Mouse (Mus musculus) limb, embryonic 13.5 days (tissue): ENCODE data around the gene Ucn2. TPM values are rescaled to one million over a fixed set of nuclear protein-coding genes. Genes with fewer than 3 reads are reported as not detected.

Source experiments
- ATAC-seq: fragments of 200-750 bp; cut with Nextera tagmentation; 2 replicates; pipeline ENCODE4 v1.8.0; 2017; ENCODE audit warnings: low read depth, moderate number of reproducible peaks, moderate TSS enrichment; ENCODE audit not compliant: low FRiP score
- H3K27ac ChIP-seq: fragments of 300-500 bp; sonication (generic); 2 replicates; pipeline ENCODE4 v1.5.1; 2015; ENCODE audit warnings: inconsistent platforms, mild to moderate bottlenecking, moderate library complexity
- H3K27me3 ChIP-seq: fragments of 300-500 bp; sonication (generic); 2 replicates; pipeline ENCODE4 v1.6.1; 2015; ENCODE audit warnings: mild to moderate bottlenecking, inconsistent platforms
- H3K36me3 ChIP-seq: fragments of 300-500 bp; sonication (generic); 2 replicates; pipeline ENCODE4 v1.6.1; 2015; ENCODE audit warnings: inconsistent platforms, mild to moderate bottlenecking, moderate library complexity
- H3K4me1 ChIP-seq: fragments of 300-500 bp; sonication (generic); 2 replicates; pipeline ENCODE4 v1.6.1; 2015; ENCODE audit warnings: inconsistent platforms
- H3K4me2 ChIP-seq: fragments of 300-500 bp; sonication (generic); replicated peaks from 2 replicates; pipeline ENCODE4 v1.6.1; 2015; ENCODE audit warnings: inconsistent platforms, mild to moderate bottlenecking, moderate library complexity
- H3K4me3 ChIP-seq: fragments of 300-500 bp; sonication (generic); 2 replicates; pipeline ENCODE4 v1.5.1; 2015; ENCODE audit warnings: moderate library complexity, mild to moderate bottlenecking, inconsistent platforms
- H3K9ac ChIP-seq: fragments of 300-500 bp; sonication (generic); 2 replicates; pipeline ENCODE4 v1.6.1; 2015; ENCODE audit warnings: mild to moderate bottlenecking, inconsistent platforms
- H3K9me3 ChIP-seq: fragments of 300-500 bp; sonication (generic); 2 replicates; pipeline ENCODE4 v1.6.1; 2016; ENCODE audit warnings: inconsistent platforms
- WGBS: fragments of 180-500 bp; shearing (Covaris S2); methylation state at CpG from one replicate; pipeline ENCODE4 v1.1.7; 2015; 5-methylcytosine and 5-hydroxymethylcytosine counted together
- polyA plus RNA-seq: library from polyadenylated mRNA; unstranded; fragments of >200 nt; fragmentation: Nextera tagmentation; extraction: Ambion mirVana; gene quantifications from 2 replicates; pipeline ENCODE4 v1.2.1, GENCODE M21; 2015

Gene Ucn2
- polyA plus RNA-seq, 1 experiment from 2014 or later: 0.33 TPM

- no peak overlapping the region for H3K4me2 ChIP-seq
- no peak for ATAC-seq
- peaks cover 10% of the 10 kb centered on the region for H3K4me1 ChIP-seq
- H3K27me3 ChIP-seq: no peaks in the 10 kb centered on the region
- H3K9ac ChIP-seq: no peak overlapping the region; the same call in 1 of the 2 replicates
- no peaks in the 10 kb centered on the region for H3K36me3 ChIP-seq
- H3K27ac ChIP-seq: no peak overlapping the region
- 89% methylated on average over 19 of the region's 19 CpGs for WGBS
- no peaks in the 10 kb centered on the region for H3K9me3 ChIP-seq
- no peak overlapping the region for H3K4me3 ChIP-seq
These were observed 12.7 kb downstream of the Ucn2 start for GRCm38 (mm10) chr9:108998287-108999166.

GRCm38 (mm10) chr9:108999167-108999526 is 13.3 kb downstream of the Ucn2 start:
- H3K36me3 ChIP-seq: no peaks in the 10 kb centered on the region
- no peaks in the 10 kb centered on the region for H3K27me3 ChIP-seq
- WGBS: 73% methylated on average over 4 of the region's 4 CpGs
- H3K9ac ChIP-seq: no peak overlapping the region
- ATAC-seq: no peak
- no peaks in the 10 kb centered on the region for H3K9me3 ChIP-seq
- no peak overlapping the region for H3K4me3 ChIP-seq
- no peak overlapping the region for H3K27ac ChIP-seq
- no peak overlapping the region for H3K4me2 ChIP-seq
- peaks cover 10% of the 10 kb centered on the region for H3K4me1 ChIP-seq

- H3K4me3 ChIP-seq: no peak overlapping the region
- H3K36me3 ChIP-seq: no peaks in the 10 kb centered on the region
- H3K9me3 ChIP-seq: no peaks in the 10 kb centered on the region
- no peak overlapping the region for H3K9ac ChIP-seq
- H3K27me3 ChIP-seq: no peaks in the 10 kb centered on the region
- ATAC-seq: peak; percentile 57; the same call in 1 of the 2 replicates
- WGBS: 8% methylated on average over 3 of the region's 3 CpGs
- H3K27ac ChIP-seq: no peak overlapping the region
- peaks cover 2% of the 10 kb centered on the region; the same call in 1 of the 2 replicates for H3K4me1 ChIP-seq
- H3K4me2 ChIP-seq: no peak overlapping the region
These were observed 14.9 kb downstream of the Ucn2 start for GRCm38 (mm10) chr9:109000726-109001125.

GRCm38 (mm10) chr9:109003201-109003600 is 17.4 kb downstream of the Ucn2 start:
- no peak for ATAC-seq
- H3K4me2 ChIP-seq: no peak overlapping the region
- H3K4me1 ChIP-seq: no peaks in the 10 kb centered on the region
- H3K27ac ChIP-seq: no peak overlapping the region
- no peak overlapping the region for H3K4me3 ChIP-seq
- H3K9ac ChIP-seq: no peak overlapping the region
- WGBS: 53% methylated on average over 2 of the region's 2 CpGs
- no peaks in the 10 kb centered on the region for H3K27me3 ChIP-seq
- no peaks in the 10 kb centered on the region for H3K9me3 ChIP-seq
- H3K36me3 ChIP-seq: no peaks in the 10 kb centered on the region; the same call in 1 of the 2 replicates

GRCm38 (mm10) chr9:109007025-109007780 is 21.4 kb downstream of the Ucn2 start:
- 84% methylated on average over 21 of the region's 21 CpGs for WGBS
- H3K4me2 ChIP-seq: no peak overlapping the region
- H3K36me3 ChIP-seq: peaks cover 20% of the 10 kb centered on the region
- H3K27ac ChIP-seq: no peak overlapping the region
- H3K27me3 ChIP-seq: no peaks in the 10 kb centered on the region
- no peak for ATAC-seq
- 0 out of 2 replicates have a peak overlapping the region, but pooled peaks have one; percentile 14 for H3K9ac ChIP-seq
- no peak overlapping the region for H3K4me3 ChIP-seq
- H3K9me3 ChIP-seq: no peaks in the 10 kb centered on the region
- H3K4me1 ChIP-seq: peaks cover 8% of the 10 kb centered on the region

GRCm38 (mm10) chr9:109008081-109008480 is 22.3 kb downstream of the Ucn2 start:
- no peak overlapping the region for H3K4me2 ChIP-seq
- H3K4me3 ChIP-seq: no peak overlapping the region
- 88% methylated on average over 9 of the region's 9 CpGs for WGBS
- H3K9me3 ChIP-seq: no peaks in the 10 kb centered on the region
- no peak overlapping the region for H3K27ac ChIP-seq
- no peak overlapping the region for H3K9ac ChIP-seq
- peaks cover 8% of the 10 kb centered on the region for H3K4me1 ChIP-seq
- ATAC-seq: no peak
- H3K36me3 ChIP-seq: peaks cover 24% of the 10 kb centered on the region
- H3K27me3 ChIP-seq: no peaks in the 10 kb centered on the region

- H3K4me2 ChIP-seq: no peak overlapping the region
- H3K36me3 ChIP-seq: peaks cover 24% of the 10 kb centered on the region
- 64% methylated on average over 9 of the region's 10 CpGs for WGBS
- H3K4me1 ChIP-seq: peaks cover 8% of the 10 kb centered on the region
- no peak overlapping the region for H3K27ac ChIP-seq
- H3K9ac ChIP-seq: no peak overlapping the region
- H3K4me3 ChIP-seq: no peak overlapping the region
- ATAC-seq: no peak
- H3K9me3 ChIP-seq: no peaks in the 10 kb centered on the region
- H3K27me3 ChIP-seq: no peaks in the 10 kb centered on the region
These were observed 23.3 kb downstream of the Ucn2 start for GRCm38 (mm10) chr9:109008994-109009635.

- H3K4me3 ChIP-seq: no peak overlapping the region
- ATAC-seq: peak; percentile 35
- H3K9ac ChIP-seq: peak overlapping the region; percentile 43
These were observed 24.0 kb downstream of the Ucn2 start for GRCm38 (mm10) chr9:109009636-109010315.

GRCm38 (mm10) chr9:109010316-109010690 is 24.5 kb downstream of the Ucn2 start:
- Histone ChIP-seq H3K4me1 (peaks cover 8% of the 10 kb centered on the region), H3K9ac (no peak overlapping the region), H3K9me3 (no peaks in the 10 kb centered on the region), H3K36me3 (peaks cover 24% of the 10 kb centered on the region), H3K4me3 (no peak overlapping the region), H3K27ac (no peak overlapping the region), H3K4me2 (no peak overlapping the region), H3K27me3 (no peaks in the 10 kb centered on the region)
- WGBS: 77% methylated on average over 14 of the region's 14 CpGs
- no peak for ATAC-seq

More at GRCm38 (mm10) chr9:109009636-109010315, 24.0 kb downstream of the Ucn2 start:
- Histone ChIP-seq H3K36me3 (peaks cover 24% of the 10 kb centered on the region), H3K9me3 (no peaks in the 10 kb centered on the region), H3K4me1 (peaks cover 8% of the 10 kb centered on the region), H3K27ac (no peak overlapping the region), H3K4me2 (no peak overlapping the region; the same call in 1 of the 2 replicates), H3K27me3 (no peaks in the 10 kb centered on the region)
- WGBS: 29% methylated on average over 17 of the region's 17 CpGs

- peaks cover 23% of the 10 kb centered on the region for H3K36me3 ChIP-seq
- no peaks in the 10 kb centered on the region for H3K4me1 ChIP-seq
- WGBS: 47% methylated on average over 8 of the region's 8 CpGs
- H3K4me3 ChIP-seq: no peak overlapping the region
- no peaks in the 10 kb centered on the region for H3K9me3 ChIP-seq
- no peak for ATAC-seq
- H3K27me3 ChIP-seq: no peaks in the 10 kb centered on the region
- H3K9ac ChIP-seq: no peak overlapping the region
- H3K4me2 ChIP-seq: no peak overlapping the region
- no peak overlapping the region for H3K27ac ChIP-seq
These were observed 29.6 kb downstream of the Ucn2 start for GRCm38 (mm10) chr9:109015397-109015796.

- 42% methylated on average over 11 of the region's 11 CpGs for WGBS
- Histone ChIP-seq H3K27ac (no peak overlapping the region), H3K9me3 (no peaks in the 10 kb centered on the region), H3K36me3 (peaks cover 11% of the 10 kb centered on the region; the same call in 1 of the 2 replicates), H3K9ac (no peak overlapping the region), H3K4me1 (no peaks in the 10 kb centered on the region), H3K4me3 (no peak overlapping the region), H3K27me3 (no peaks in the 10 kb centered on the region), H3K4me2 (no peak overlapping the region)
- no peak for ATAC-seq
These were observed 31.3 kb downstream of the Ucn2 start for GRCm38 (mm10) chr9:109016973-109017604.
